Mouse (Mus musculus) thymus, postnatal 14 days (tissue): ENCODE results near the gene Galnt12.

Experiments
- DNase-seq: peaks from one replicate; pipeline ENCODE4 v3.0.0; 2021

The Galnt12 gene

DNA sequence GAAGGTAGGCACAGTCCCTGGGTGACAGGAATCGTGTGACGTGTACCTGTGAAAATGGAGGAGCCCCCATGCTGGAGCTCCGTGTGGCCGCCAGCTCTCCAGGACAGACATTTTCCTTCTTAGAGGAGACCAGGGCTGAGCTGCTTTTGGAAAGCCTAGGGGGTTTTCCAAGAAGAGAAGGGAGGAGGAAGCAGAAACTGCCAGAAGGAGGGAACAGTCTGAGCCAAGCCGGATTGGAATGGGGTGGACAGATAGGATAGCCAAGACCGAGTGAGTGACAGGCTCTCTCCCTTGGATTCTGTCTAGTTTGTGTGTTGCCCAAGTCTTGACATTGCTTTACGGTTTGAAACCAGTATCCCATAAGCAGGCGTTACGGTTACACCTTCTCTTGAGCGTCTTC lies 11.9 kb downstream of the Galnt12 start:
- no peak for DNase-seq

DNA sequence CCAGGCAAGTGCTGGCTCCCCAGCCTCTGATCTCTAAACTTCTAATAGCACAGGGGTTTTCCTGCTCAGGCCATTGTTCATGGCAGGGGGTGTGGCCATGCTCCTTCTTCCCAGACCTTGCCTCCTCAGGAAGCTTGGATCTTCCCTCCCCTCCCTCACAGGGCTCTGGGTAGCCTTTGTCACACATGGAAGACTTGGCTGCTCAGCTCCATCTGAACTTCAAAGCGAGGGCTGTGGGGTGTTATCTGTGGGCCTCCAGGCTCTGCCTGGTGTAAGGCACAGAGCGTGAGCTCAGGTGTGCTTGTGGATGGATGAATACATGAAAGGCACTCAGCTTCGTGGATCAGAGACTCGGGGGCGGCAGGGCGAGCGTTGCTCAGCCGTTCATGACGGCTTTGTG lies 20.2 kb downstream of the Galnt12 start:
- DNase-seq: no peak

DNA sequence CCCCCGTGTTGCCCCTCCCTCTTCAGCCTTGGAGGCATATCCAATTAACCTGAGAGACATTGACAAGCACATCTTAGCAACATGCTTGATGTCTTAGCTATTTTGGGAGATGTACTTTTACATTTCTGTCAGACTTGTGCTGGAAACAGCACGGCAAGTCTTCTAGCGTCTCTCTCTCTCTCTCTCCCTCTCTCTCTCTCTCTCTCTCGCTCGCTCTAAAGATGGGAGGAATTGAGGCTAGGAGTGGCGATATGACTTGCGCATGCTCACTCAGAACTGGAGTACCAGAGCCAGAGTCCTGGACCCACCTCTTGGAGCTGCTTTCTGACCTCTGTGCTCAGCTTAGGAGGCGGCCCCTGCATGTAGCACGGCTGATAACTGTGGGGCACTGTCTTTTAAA lies 20.9 kb downstream of the Galnt12 start:
- no peak for DNase-seq

- peak; percentile 58 for DNase-seq
Observed at GRCm38 (mm10) chr4:47122051-47122706, 30.5 kb downstream of the Galnt12 start.

DNA sequence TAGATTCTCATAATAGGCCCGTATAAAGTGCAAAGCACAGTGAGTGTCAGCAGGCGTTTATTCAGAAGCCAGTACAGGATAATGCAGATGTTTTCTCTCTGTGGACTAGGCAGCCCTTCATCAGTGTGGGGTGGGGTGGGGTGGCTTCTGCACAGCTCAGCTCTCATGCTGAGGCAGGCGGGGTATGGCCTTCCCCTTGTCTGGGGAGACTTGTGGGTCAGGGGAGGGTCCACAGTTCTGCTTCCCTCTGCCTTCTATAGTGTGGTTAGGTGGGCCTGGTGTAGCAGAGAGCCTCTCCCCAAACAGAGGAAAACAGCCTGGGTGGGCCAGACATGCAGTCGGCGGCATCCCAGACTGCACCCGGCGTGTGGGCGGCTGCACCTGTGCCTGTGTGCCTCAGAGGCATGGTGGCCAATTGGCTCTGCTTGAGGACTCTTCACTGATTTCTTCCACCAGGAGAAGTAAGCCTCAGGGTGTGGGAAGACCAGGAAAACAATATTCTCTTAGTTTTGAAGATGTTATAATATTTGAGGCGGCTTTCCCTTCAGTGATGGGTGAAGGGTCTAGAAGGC lies 32.5 kb downstream of the Galnt12 start:
- no peak for DNase-seq

GRCm38 (mm10) chr4:47128515-47128914 lies 36.8 kb downstream of the Galnt12 start:
- DNase-seq: no peak

- no peak for DNase-seq
Observed at GRCm38 (mm10) chr4:47129572-47129971, 37.9 kb downstream of the Galnt12 start.

- DNase-seq: no peak
Observed at GRCm38 (mm10) chr4:47130111-47131050, 38.7 kb downstream of the Galnt12 start.

GRCm38 (mm10) chr4:47131931-47132330 lies 40.2 kb downstream of the Galnt12 start:
- no peak for DNase-seq

GRCm38 (mm10) chr4:47132413-47132812 lies 40.7 kb downstream of the Galnt12 start:
- DNase-seq: no peak

GRCm38 (mm10) chr4:47136699-47137101 lies 45.0 kb downstream of the Galnt12 start:
- DNase-seq: no peak

DNA sequence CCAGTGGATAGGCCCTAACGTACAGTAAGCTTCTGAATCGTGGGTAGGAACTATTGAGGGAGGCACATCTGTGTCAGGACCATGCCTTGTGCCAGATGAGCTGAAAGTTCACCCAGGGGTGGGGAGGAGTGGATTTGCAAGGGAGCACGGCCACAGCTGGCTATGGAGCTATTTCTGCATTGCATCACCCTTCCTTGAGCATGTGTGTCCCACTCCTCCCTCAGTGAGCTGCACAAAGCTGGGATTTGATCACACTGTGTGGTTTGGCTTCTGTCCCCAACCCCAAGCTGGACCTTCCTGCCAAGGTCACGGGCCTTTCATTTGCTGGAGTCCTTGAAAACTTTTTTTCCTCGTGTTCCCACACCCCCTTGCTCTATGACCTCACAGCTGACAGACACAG lies 45.8 kb downstream of the Galnt12 start:
- DNase-seq: no peak

DNA sequence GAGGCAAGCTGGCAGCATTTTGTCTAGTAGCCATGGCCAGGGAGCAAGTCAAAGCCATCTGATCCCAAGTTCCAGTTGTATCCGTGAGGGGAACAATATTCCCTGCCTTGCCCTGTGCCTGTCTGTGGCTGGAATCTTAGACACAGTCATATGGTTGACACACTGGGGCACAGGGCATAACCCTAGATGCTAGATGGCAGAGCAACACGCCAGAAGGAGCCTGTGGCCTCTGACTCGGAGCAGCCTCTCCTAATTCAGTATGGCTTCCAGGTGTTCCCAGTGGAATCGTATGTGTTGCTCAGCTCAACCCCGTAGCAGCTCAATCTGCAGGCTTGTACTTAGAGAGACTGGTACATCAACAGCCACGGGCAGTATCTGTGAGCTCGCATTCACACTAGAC lies 46.7 kb downstream of the Galnt12 start:
- DNase-seq: no peak

DNA sequence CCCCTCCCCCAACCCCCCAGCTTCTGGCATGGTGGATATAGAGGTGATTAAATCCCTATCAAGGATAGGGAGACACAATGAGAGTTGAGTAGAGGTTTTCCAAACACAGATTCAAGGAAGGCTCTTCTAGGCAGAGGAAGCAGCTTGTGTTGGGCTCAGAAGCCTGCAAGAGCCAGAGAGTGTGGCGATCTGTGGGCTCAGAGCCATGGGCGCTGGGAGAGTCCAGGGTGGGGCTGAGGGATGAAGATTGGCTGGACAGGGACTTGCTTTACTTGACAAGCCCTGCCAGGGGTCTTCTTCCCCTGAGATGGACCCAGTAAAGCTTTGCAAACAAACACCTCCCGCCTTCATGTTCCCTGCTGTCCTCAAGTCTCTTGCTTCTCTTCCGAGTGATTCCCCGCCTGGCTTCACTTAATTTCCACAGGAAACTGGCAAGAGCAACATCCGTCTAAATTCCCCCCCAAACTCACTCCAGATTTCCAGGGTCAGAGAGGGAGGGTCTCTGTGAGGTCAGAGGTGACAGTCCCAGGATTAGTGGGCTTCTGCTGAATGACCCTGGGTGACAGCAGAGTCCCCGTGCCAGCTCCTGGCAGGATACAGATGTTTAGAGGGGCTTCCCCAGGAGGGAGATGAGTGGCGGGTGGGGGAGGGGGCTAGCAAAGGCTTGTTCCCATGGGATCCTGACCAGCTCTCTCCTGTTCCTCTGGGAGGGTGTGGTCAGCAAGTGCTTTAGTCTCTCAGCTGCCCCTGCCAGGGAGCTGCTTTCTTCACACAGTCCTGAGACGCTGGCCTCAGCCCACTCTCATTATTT lies 47.5 kb downstream of the Galnt12 start:
- no peak for DNase-seq

DNA sequence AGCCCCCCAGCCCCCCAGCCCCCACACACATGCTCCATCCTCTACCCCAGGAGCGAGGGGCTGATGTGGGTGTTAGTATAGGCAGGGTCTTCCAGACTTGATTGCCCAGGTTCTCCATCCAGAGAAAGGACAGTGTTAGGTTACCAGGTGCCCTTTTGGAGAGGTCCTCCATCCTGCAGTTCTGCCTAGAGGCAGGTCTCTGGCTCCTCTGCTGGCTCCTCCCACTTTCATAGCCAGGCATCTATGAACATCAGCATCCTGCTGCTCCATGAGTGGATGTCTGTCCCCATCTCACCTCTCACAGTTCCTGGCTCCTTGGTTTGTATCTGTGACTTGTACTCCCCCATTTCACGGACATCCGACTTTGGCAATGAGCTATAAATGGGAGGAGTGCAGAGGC lies 48.6 kb downstream of the Galnt12 start:
- no peak for DNase-seq

DNA sequence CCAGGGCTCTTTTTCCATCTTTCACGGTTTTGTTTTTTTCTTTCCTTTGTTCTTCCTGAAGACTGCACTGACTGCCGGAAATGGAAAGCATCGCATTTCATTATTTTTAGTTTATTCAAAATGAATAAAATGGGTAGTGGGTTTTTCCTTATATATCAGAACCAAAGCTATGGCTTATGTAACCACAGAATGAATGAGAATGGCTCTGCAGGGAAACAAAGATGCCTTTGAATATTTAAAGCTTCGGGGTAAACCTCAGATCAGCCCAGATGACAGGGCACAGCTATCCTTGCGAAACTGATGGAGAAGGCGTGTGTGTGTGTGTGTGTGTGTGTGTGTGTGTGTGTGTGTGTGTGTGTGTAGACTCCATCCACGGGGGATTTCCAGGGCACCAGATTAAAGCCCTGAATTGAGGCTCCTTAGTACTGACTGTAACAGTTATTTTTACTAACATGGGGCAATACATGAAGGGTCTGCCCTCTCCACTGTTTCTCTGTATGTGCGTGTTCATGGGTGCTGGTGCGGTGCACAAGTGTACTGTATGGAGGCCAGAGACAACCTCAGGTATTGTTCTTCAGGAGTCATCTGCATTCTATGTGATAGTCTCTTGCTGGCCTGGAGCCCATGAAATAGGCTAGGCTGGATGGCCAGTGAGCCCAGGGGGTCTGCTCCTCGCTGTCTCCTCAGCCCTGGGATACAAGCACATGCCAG lies 49.9 kb downstream of the Galnt12 start:
- no peak for DNase-seq

DNA sequence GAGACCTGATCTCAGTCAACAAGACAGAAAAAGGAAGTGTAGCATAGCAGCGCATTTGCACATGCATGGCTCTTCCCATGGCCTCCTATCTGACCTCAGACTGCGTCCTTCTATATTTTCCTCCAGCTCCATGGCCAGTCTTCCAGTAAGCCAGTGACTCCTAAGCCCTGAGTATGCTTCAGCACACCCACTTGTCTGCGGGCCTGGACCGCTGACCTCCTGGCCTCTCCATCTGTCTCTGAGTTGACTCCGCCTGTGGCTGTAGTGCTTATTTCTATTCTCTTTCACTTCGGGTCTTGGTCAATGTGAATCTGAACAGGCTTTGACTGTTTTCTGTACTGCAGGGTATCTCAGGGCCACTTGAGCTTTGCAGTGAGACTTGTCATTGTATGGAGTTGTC lies 52.1 kb downstream of the Galnt12 start:
- no peak for DNase-seq

- no peak for DNase-seq
Observed at GRCm38 (mm10) chr4:47145341-47145740, 53.6 kb downstream of the Galnt12 start.

GRCm38 (mm10) chr4:47146561-47146960 lies 54.9 kb downstream of the Galnt12 start:
- DNase-seq: no peak

- no peak for DNase-seq
Observed at GRCm38 (mm10) chr4:47149963-47150362, 58.3 kb downstream of the Galnt12 start.

DNA sequence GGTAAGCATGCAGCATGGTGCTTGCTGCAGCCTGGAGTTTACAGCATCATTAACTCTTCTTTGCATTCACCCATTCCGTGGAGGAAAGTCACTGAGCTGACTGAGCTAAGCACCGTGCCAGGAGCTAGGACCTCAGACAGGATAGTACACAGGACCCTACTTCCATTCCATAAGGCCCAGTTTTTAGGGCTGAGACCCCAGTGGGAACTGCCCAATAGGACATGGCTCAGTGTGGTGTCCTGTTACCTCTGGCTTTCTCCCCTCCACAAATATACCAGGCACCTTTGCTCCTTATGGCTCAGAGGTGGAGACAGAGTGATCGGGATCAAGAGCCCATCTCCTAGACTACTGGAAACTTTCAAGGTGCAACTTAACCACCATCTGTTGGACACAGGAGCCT lies 59.1 kb downstream of the Galnt12 start:
- DNase-seq: no peak

DNA sequence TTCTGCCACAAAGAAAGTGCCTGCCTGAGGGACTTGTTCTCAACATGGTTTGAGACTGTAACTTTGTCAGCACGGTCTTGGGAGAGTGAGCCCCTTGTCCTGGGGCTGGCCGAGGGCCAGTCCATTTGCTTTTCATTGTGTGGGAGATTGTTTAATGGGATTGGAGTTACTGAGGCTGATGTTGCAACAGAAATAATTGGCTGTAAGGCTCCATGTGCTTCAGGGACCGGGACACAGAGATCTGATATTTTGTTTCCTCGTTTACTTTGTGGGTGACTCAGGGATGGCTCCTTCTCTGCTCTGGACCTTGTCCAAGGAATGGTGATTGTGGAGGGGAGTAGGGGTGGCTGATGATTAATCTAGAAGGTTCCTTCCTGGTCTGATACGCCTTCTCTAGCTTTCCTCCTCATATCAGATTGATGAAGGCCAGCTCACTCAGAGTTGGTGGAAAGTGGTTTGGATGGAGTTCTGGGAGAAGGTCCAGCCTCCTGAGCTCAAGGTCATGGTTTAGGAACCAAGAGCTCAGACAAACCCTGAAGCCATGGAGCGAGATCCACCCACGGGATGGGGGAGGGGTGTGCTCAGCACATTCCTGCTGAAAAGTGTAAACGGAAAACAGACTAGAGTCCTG lies 60.0 kb downstream of the Galnt12 start:
- no peak for DNase-seq
